Mouse (Mus musculus) left cerebral cortex, postnatal 4 days (tissue): ENCODE data around the gene Slc8a1. TPM values are rescaled to one million over a fixed set of nuclear protein-coding genes. Genes with fewer than 3 reads are reported as not detected.
A peak's percentile ranks its signal among the peaks of the same experiment; 100 is the strongest.

ENCODE experiments used
- DNase-seq: peaks from one replicate; pipeline ENCODE4 v3.0.0-alpha.2; 2022
- intact Hi-C: fragments of 180-260 bp; cut with DNase I; formaldehyde crosslinking; loops from one replicate; pipeline ENCODE4 v1.15.1; 2025
- total RNA-seq, 2 experiments: library from RNA; stranded (reverse); gene quantifications; 2 replicates each; pipeline ENCODE4 v1.2.3; 2021

Gene Slc8a1
- 100 to 1,000 TPM; 319 TPM for total RNA-seq

DNA sequence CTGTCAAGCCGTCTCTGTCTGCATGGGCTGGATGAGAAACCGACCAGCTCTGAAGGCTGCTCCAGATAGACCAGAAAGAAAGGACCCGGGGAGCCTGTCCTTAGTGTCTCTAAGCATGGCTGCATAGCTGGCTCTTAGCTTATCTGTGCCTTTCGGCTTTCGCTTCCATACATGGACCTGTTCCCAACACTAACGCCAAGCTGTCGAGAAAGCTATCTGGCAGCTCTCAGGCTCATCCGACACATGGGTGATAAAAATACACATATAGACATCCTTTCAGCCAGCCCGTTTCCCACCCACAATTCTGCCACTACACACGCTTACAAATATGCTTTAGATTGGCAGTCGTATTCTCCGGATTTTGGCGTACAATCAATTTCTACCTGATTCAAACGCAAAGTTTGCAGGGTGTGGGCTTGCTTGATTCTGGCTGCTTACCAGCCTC, at the start of gene Slc8a1:
Gene Slc8a1 (minus strand): TSS at position 67 of the 445 bp plus-strand sequence.
- intact Hi-C loops, result no loop called here
- DNase-seq, result peak; percentile 2

DNA sequence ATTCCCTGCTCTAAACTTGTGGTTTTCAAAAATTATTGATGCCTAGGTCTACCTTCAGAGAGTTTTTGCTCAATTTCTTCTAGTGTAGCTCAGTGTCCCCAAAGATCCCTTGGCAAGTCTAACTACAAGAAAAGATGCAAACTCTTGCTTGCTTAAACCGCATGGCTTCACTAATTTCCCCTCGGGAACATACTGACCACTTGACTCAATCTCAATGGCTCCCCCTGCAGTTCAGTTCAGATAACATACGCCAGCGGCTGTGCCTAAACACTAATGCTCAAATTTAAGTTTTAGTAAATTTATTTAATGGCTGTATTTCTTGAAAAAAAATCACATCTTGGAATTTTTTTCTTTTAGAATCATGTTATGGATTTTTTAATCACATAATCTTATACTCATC, 49.2 kb upstream of the Slc8a1 start:
- peak; percentile 52 for DNase-seq
- intact Hi-C loops, result loop anchor here (5.0 kb wide), 1 partner anchor 595 kb away; no protein-coding TSS in a partner anchor

DNA sequence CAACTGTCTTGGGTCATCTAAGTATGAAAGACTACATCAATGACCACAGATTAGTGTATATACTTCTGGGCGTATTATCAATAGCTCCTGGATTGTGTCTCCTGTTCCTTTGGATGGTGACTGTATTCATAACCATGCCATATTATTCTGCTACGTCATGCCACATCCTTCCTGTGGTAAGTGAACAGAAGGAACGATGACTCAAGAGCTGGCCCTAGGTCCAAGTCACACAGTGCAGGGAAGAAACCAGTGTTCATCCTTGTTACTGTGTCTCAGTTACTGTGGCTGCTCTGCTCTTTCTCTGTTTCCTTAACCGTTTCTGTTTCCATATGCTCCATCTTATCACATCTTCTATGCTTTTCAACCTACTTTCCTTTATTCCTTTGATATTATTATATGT, 44.1 kb upstream of the Slc8a1 start:
- DNase-seq, result no peak
- intact Hi-C loops, result no loop called here

DNA sequence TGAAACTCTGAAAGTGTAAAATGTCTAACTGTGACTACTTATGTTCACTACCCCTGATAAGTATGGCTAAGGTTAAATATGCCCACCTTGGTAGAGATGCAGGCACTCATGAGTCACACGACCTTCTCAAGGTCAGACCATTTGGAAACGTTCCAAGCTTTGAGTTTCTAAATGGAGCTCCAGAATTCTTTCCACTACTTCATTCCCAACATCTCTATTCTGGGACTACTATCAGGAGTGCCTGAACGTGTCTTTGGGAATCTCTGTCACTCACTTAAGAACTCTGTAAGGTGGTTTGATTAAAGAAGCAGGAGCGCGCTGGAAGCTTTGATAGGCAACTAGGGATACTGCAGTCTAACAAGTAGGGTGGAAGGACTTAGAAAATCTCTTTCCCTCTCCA, 43.3 kb upstream of the Slc8a1 start:
- DNase-seq, result no peak
- intact Hi-C loops, result no loop called here

DNA sequence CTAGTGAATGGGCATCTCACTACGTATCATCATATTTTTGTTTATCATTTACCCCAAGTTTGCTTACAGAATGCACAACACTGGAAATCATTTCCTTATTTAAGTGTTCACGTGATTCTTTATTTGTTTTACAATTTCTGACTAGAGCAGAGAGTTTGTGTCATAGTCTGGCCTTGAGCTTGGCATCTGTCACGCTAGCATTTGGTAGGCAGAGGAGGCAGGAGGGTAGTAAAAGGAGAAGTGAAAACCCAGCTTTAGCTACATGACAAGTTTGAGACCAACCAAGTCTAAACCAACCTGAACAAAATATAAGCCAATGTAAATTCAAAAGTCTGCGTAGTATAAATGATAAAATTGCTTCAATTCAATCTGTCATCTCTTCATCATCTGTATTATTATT, 41.7 kb upstream of the Slc8a1 start:
- no peak for DNase-seq
- intact Hi-C loops, result no loop called here

DNA sequence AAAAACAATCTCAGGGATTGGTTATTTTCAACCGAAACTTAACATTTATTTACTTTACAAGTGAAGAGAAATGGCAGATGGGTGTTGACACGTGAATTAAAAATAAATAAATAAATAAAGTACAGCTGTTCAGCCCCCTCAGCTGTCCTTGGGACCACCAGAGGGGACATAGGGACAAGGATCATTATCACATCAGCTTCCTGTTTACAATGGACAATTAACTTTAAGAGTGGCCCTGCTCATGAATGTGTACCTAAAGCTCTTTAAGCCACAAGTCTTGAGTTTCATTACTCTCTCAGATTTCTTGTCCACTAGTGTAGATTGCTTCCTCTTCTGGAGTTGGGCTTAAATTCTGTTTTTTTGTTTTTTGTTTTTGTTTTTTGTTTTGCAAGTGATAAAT, 12.5 kb upstream of the Slc8a1 start:
- no peak for DNase-seq
- intact Hi-C loops, result no loop called here

DNA sequence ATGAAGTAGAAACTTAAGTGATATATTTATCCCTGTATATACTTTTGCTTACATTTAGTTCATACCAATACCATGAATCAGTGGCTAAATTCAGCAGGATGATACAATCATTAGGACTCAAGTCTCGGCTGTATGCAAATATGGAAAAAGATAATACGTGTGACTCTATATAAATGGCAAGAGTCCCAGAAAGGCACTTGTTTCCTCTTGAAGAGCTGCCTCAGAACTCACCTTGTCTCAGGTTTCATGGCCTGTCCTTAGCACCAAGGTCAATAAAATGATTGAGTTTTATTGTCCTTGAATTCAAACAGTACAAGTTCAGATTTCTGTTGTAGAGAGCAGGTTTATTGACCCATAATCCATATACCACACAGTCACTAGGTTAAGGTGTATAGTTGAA, 4.9 kb upstream of the Slc8a1 start:
- no peak for DNase-seq
- intact Hi-C loops, result no loop called here

DNA sequence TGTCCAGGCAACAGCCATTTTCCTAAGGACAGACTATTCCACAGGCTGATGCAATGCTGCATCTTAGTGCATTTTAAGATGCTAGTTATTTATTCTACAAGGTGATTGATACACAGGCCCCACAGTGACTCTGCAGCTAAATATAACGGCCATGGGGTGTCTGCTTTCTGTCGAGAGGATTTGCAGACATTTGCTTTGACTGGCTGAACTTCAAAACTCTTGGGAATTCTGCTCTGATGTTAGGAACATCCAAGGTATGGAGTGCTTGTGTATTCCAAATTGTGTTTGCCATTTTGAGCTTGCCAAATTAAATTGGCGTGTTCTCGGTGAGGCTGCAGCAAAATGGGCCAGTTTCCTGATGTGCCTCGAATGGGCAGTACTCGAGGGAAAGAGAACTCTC, 2.4 kb upstream of the Slc8a1 start:
- intact Hi-C loops, result no loop called here
- DNase-seq, result no peak

DNA sequence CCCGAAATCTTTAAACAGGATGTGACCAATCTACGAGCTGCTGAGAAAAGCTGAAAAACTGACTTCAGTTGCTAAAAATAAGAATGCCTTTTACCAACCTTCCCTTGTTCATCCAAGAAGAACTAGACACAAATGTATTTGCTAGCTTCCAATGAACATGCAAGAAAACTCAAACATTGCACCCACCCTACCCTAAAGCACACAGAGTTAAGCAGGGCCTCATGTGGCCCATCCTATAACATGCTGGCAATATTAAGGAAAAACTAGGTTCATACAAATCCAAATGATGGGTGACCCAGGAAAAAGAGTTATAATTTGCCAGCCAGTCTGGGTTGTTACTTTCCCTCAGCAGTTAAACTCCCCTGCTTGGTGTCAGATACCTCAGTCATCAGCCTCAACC, 398 bp downstream of the Slc8a1 start:
- DNase-seq, result no peak
- intact Hi-C loops, result no loop called here

DNA sequence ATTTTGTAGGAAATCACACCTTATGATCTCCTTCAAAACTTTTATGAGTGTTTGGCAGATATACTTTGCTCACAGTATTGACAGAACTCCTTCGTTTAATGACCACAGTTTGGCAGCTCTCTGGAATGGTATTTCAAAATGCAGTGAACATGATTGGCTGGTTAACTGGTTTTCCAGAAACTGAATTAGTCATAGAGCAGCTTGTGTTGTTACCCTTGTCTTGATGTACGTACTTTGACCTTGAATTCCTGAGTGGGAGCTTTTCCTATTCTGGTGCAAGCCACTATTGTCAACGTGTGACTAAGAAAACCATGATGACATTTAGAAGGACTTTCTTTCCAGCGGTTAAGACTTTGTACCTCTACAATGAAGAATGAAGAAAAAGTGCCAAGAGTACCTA, 868 bp downstream of the Slc8a1 start:
- intact Hi-C loops, result no loop called here
- no peak for DNase-seq

DNA sequence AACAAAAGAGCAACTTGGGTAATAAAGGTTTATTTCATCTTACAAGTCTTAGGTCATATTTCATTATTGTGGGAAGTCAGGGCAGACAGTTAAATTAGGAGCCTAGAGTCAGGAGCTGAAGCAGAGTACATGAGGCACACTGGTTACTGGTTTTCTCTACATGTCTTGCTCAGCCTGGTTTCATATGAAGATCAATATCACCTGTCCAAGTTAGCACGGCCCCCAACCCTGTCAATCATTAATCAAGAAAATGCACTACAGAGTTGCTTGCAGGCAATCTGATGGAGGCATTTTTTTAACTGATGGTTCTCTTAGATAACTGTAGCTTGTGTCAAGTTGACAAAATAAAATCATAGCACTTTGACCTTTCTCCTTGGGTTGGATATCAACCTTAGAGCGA, 2.6 kb downstream of the Slc8a1 start:
- intact Hi-C loops, result no loop called here
- no peak for DNase-seq

DNA sequence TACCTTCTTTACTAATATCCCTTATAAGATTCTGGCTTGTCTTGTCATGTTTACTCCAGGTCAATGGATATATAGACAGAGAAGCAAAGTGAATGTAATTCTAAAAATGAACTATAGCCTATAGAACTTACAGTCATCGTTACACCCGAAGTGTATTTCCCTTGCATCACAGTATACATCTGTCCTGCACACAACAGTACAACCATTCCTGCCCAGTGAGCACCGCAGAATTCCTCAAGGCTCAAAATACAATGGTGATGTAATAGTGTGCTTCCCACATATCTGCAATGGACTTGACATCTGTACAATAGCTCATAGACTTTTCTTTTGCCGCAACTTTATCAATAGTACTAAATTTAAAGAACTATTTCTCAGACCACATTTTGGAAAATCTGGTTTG, 8.3 kb downstream of the Slc8a1 start:
- intact Hi-C loops, result no loop called here
- no peak for DNase-seq

DNA sequence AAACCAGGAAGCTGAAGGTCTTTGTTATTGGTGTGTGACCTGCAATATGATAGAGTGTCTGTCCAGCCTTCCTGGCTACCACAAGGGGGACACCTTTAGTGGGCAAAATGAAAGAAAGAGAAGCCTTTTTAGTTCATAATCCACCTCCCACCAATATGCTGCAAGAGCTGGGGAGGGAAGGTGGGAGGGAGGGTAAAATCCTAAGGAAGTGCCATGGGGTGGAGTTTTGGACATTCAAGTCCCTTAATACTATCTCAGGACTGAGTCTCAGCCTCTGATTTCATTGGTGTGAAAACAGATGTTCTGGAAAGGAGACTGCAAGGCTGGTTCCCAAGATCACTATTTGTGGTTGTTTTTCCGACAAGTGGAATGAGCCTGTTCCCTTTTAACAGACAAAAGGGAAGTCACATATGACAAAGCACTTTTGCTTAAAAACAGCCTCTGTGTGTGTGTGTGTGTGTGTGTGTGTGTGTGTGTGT, 25.9 kb downstream of the Slc8a1 start:
- DNase-seq, result no peak

DNA sequence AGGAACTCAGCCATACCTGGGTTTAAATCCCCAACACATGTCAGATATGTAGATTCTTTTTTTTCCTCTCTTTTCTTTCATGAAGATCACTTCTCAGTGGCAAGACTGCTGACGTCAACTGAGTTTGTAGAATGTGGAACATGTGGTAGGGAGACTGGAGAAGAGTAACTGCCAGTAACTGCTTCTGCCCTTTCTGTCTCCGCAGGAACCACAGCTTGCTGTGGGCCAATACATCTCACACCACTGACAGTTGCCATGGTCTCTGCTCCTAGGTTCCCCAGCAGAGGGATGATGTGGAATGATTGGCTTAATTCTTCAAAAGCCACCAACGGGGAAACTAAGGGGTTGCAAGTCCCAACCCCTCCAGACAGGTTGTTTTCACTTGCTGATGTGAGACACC, 33.4 kb downstream of the Slc8a1 start:
- no peak for DNase-seq
- intact Hi-C loops, result no loop called here

More for the DNA sequence above, 25.9 kb downstream of the Slc8a1 start:
- intact Hi-C loops, result no loop called here

DNA sequence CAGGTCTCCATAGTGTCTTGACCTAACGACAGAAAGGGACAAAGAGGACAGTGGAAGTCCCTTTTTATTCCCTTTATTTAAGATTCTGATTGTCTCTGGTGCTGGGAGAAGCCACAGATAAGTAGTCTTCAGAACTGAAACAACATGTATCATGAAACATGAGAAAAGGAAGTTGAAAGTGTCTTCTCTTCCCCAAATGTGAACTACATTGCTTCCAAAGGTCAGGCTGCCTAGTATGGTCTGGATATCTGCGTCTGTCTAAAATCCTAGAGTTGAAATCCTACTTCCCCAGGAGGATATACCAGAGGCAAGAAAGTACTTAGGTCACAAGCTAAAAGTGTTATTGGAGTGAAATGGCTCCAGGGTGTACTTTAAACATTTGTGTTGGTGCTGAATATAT, 34.9 kb downstream of the Slc8a1 start:
- no peak for DNase-seq
- intact Hi-C loops, result no loop called here

DNA sequence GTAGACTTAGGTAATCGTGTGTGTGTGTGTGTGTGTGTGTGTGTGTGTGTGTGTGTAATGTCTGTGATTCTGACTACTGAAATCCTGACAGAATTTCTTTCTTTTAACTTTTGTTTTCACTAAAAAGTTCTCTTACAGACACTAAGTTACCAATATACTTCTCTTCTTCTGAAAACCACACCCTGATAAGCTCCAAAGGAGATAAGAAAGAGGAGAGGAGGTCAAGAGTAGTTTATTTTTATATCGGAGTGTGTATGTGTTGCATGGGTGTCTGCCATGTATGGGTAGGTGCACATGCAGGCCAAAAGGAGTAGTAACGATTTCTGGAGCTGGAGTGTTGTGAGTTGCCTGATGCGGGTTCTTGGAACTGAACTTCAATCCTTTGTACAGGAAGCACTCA, 36.5 kb downstream of the Slc8a1 start:
- DNase-seq, result no peak
- intact Hi-C loops, result no loop called here

DNA sequence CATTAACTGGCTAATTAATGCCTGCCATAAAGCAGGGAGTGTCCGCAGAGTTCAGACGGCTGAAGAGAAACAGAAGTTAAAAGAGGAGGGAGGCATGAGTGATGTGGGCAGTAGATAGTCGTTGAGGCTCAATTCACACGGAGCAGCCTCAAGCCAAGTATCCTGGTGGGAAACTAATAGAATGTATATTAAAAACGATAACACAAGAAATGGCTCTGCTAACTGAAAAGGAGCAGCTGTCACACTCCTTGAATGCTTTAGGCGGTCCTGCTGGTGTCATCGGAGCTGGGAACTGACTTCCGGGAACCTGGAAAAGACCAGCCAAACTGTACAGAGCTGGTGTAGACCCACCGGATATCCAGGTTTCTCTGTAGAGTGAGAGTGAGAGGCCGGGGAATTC, 39.4 kb downstream of the Slc8a1 start:
- DNase-seq, result no peak
- intact Hi-C loops, result no loop called here

DNA sequence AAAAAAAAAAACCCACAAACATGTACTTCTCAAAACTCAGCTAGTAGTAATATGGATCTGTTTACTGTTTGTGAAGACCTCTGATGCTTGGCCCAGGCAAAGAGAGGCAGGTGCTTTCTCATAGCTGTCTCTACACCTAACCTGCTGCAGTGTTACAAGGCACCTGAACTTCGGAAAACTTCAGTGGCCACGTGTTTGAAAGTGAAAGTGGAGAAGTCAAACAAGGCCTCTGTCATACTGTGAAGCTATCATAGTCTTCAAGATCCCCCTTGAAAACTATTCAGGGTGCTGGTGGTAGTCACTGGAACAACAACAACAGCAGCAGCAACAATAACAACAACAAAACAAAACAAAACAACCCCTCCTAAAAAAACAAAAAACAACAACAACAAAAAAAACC, 40.5 kb downstream of the Slc8a1 start:
- no peak for DNase-seq

DNA sequence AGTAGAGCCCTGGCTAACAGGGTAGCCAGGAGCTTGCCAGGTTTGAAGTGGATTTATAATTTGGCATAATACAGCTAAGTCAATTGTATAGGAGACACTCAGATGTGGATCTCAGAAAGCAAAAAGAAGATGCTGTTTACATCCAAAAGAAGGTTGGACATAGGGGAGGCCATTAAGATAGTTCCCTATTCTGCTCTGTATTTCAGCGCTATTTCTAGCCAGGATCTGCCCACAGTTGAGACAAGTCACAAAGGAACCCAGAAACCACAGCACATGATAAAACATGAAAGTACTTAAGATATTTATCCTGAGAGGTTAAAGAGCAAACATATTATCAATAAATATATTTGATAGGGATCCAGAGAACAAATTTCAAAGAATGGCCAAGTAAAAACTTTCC, 43.2 kb downstream of the Slc8a1 start:
- intact Hi-C loops, result no loop called here
- no peak for DNase-seq

More for the DNA sequence above, 40.5 kb downstream of the Slc8a1 start:
- intact Hi-C loops, result no loop called here

DNA sequence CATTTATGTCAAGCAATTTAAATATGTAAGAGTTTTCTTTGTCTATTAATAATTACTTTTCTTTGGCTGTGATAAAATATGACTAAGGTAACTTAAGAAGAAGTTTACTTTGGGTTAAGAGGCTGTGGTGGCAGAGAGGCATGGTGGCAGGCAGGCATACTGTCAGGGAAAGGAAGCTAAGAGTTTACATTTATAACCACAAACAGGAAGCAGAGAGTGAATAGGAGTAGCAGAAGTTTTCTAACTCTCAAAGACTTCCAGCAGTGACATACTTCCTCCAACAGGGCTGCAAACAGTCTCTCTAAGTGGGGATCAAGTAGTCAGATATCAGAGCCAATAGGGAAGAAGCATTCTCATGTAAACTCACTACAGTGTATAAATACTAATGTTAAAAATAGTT, 58.6 kb downstream of the Slc8a1 start:
- DNase-seq, result no peak
- intact Hi-C loops, result no loop called here

DNA sequence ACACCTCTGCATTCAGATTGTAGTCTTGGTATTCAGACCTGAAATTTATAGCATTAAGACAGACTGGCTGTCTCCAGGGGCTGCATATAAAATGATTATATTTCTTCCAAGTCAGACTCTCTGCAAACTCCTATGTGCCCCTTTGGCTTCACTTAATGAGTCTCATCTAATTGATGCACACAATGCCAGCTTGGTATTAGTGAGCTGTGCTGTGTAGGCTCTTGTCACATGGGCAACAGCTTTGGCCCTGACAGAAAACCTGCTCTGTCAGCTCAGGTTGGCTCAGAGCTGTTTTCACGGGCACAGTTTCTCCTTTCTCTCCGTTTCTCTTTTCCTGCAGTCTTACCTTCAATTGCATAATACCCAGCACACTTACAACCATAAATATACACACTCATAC, 60.7 kb downstream of the Slc8a1 start:
- DNase-seq, result no peak
- intact Hi-C loops, result no loop called here

DNA sequence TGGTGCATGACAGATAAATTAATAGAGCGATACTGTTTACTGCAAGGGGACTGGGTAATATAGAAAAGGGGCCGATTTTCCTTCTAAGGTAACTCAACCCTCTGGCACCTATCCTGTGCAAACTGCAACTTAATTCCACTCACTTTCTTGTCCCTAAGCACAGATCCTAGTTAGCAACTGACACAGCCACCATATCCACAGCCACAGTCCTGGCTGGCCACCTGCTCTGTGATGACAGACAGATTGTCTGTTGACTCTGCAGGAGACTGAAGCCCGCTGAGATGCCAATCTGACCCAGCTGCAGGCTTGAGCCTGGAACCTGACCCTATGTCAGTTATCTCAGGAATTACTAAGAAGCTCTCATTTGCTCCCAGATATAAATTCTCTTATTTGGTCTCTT, 62.0 kb downstream of the Slc8a1 start:
- DNase-seq, result peak; percentile 60
- intact Hi-C loops, result no loop called here

DNA sequence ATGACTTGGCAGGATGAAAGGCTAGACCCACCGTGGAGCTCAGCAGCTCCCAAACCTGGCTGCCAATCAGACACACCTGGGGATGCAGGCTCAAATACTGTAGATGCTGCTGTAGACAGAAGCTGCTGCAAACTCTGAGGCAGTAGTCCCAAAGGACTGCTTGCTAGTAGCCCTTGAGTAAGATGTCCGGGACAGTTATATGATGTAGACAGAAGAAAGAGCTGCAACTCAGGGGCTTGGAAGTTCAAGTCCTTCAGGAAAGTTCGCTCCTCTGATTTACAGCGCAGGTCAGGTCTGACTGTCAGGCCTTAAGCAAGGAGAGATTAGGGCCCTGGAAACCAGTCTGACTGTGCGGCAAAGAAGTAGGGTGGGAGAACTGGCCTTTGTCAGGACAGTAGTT, 66.9 kb downstream of the Slc8a1 start:
- intact Hi-C loops, result no loop called here
- peak; percentile 31 for DNase-seq
